Mouse (Mus musculus) left cerebral cortex, postnatal 36 days (tissue): ENCODE measurements around the gene Mpped2. TPM values are rescaled to one million over a fixed set of nuclear protein-coding genes. Genes with fewer than 3 reads are reported as not detected.

Source experiments
- DNase-seq, 2 experiments: peaks; one replicate each; pipeline ENCODE4 v3.0.0; 2021 to 2022; ENCODE audit warnings: low spot score in 2 of 2, mixed read lengths in 1 of 2
- intact Hi-C: fragments of 180-260 bp; cut with DNase I; formaldehyde crosslinking; loops from one replicate; pipeline ENCODE4 v1.15.1; 2025
- total RNA-seq, 2 experiments: library from RNA; stranded (reverse); gene quantifications; 2 replicates each; pipeline ENCODE4 v1.2.3; 2021

The Mpped2 gene
- total RNA-seq, 2 experiments from 2014 or later = 31.9 to 38.8 TPM

- intact Hi-C loops = no loop called here
- DNase-seq = peak; percentile 23 to 30
Observed at GRCm38 (mm10) chr2:106781181-106782179, 88.4 kb downstream of the Mpped2 start.

GRCm38 (mm10) chr2:106783311-106783710 lies 90.2 kb downstream of the Mpped2 start:
- DNase-seq = no peak
- intact Hi-C loops = no loop called here

GRCm38 (mm10) chr2:106788055-106788454 lies 95.0 kb downstream of the Mpped2 start:
- no peak for DNase-seq
- intact Hi-C loops = no loop called here

- intact Hi-C loops = no loop called here
- no peak for DNase-seq
Observed at GRCm38 (mm10) chr2:106788573-106788972, 95.5 kb downstream of the Mpped2 start.

- intact Hi-C loops = no loop called here
- DNase-seq = no peak
Observed at GRCm38 (mm10) chr2:106789694-106790328, 96.7 kb downstream of the Mpped2 start.

GRCm38 (mm10) chr2:106790329-106790701 lies 97.2 kb downstream of the Mpped2 start:
- intact Hi-C loops = no loop called here
- no peak for DNase-seq

GRCm38 (mm10) chr2:106796246-106796645 lies 103.2 kb downstream of the Mpped2 start:
- intact Hi-C loops = no loop called here
- DNase-seq = no peak

- no peak for DNase-seq
Observed at GRCm38 (mm10) chr2:106797855-106798254, 104.8 kb downstream of the Mpped2 start.

GRCm38 (mm10) chr2:106798824-106799223 lies 105.8 kb downstream of the Mpped2 start:
- no peak for DNase-seq
- intact Hi-C loops = no loop called here

More at GRCm38 (mm10) chr2:106797855-106798254, 104.8 kb downstream of the Mpped2 start:
- intact Hi-C loops = no loop called here

GRCm38 (mm10) chr2:106815898-106816297 lies 122.8 kb downstream of the Mpped2 start:
- intact Hi-C loops = no loop called here
- no peak for DNase-seq

GRCm38 (mm10) chr2:106821292-106821691 lies 128.2 kb downstream of the Mpped2 start:
- intact Hi-C loops = no loop called here
- DNase-seq = no peak

GRCm38 (mm10) chr2:106821883-106822282 lies 128.8 kb downstream of the Mpped2 start:
- DNase-seq = no peak
- intact Hi-C loops = no loop called here

- DNase-seq = no peak
- intact Hi-C loops = no loop called here
Observed at GRCm38 (mm10) chr2:106822540-106822939, 129.5 kb downstream of the Mpped2 start.

GRCm38 (mm10) chr2:106825461-106825860 lies 132.4 kb downstream of the Mpped2 start:
- intact Hi-C loops = no loop called here
- no peak for DNase-seq

GRCm38 (mm10) chr2:106826023-106826422 lies 133.0 kb downstream of the Mpped2 start:
- DNase-seq = no peak
- intact Hi-C loops = no loop called here

GRCm38 (mm10) chr2:106826806-106827205 lies 133.7 kb downstream of the Mpped2 start:
- DNase-seq = no peak
- intact Hi-C loops = no loop called here

- intact Hi-C loops = no loop called here
- no peak for DNase-seq
Observed at GRCm38 (mm10) chr2:106828573-106829310, 135.7 kb downstream of the Mpped2 start.

- intact Hi-C loops = no loop called here
- no peak for DNase-seq
Observed at GRCm38 (mm10) chr2:106829420-106829819, 136.4 kb downstream of the Mpped2 start.

GRCm38 (mm10) chr2:106832577-106832976 lies 139.5 kb downstream of the Mpped2 start:
- intact Hi-C loops = no loop called here
- DNase-seq = no peak

- intact Hi-C loops = no loop called here
- no peak for DNase-seq
Observed at GRCm38 (mm10) chr2:106833212-106833611, 140.1 kb downstream of the Mpped2 start.
